Mouse (Mus musculus): Measurements from ENCODE around the gene Hacd2. TPM values are rescaled to one million over a fixed set of nuclear protein-coding genes. Genes with fewer than 3 reads are reported as not detected.

Gene Hacd2
- polyA plus RNA-seq, 1 experiment = 44.7 TPM

GRCm38 (mm10) chr16:35004756-35005155 is 17.5 kb upstream of the Hacd2 start:
- DNase-seq (ENCODE audit: extremely low spot score in 1 of 2, low spot score in 1 of 2) = no peak

- no peak for DNase-seq (ENCODE audit: extremely low spot score in 1 of 2, low spot score in 1 of 2)
Observed at GRCm38 (mm10) chr16:35006251-35006650, 16.0 kb upstream of the Hacd2 start.

GRCm38 (mm10) chr16:35007361-35007760 is 14.9 kb upstream of the Hacd2 start:
- no peak for DNase-seq (ENCODE audit: extremely low spot score in 1 of 2, low spot score in 1 of 2)

GRCm38 (mm10) chr16:35008447-35008846 is 13.8 kb upstream of the Hacd2 start:
- no peak for DNase-seq (ENCODE audit: extremely low spot score in 1 of 2, low spot score in 1 of 2)

GRCm38 (mm10) chr16:35013501-35013900 is 8.7 kb upstream of the Hacd2 start:
- no peak for DNase-seq (ENCODE audit: extremely low spot score in 1 of 2, low spot score in 1 of 2)

- DNase-seq (ENCODE audit: extremely low spot score in 1 of 2, low spot score in 1 of 2) = no peak
Observed at GRCm38 (mm10) chr16:35016491-35016890, 5.7 kb upstream of the Hacd2 start.

GRCm38 (mm10) chr16:35018470-35018974 is 3.7 kb upstream of the Hacd2 start:
- no peak for DNase-seq (ENCODE audit: extremely low spot score in 1 of 2, low spot score in 1 of 2)

- no peak for DNase-seq (ENCODE audit: extremely low spot score in 1 of 2, low spot score in 1 of 2)
Observed at GRCm38 (mm10) chr16:35021903-35022241, 356 bp upstream of the Hacd2 start.

GRCm38 (mm10) chr16:35023138-35023735 is 1.0 kb downstream of the Hacd2 start:
- no peak for DNase-seq (ENCODE audit: extremely low spot score in 1 of 2, low spot score in 1 of 2)

GRCm38 (mm10) chr16:35024300-35024699 is 2.1 kb downstream of the Hacd2 start:
- no peak for DNase-seq (ENCODE audit: extremely low spot score in 1 of 2, low spot score in 1 of 2)

GRCm38 (mm10) chr16:35025347-35025746 is 3.1 kb downstream of the Hacd2 start:
- DNase-seq (ENCODE audit: extremely low spot score in 1 of 2, low spot score in 1 of 2) = no peak

GRCm38 (mm10) chr16:35033241-35033640 is 11.0 kb downstream of the Hacd2 start:
- DNase-seq (ENCODE audit: extremely low spot score in 1 of 2, low spot score in 1 of 2) = no peak

- peak; percentile 33 to 37 for DNase-seq (ENCODE audit: extremely low spot score in 1 of 2, low spot score in 1 of 2)
Observed at GRCm38 (mm10) chr16:35033809-35034577, 11.8 kb downstream of the Hacd2 start.

- DNase-seq (ENCODE audit: extremely low spot score in 1 of 2, low spot score in 1 of 2) = no peak
Observed at GRCm38 (mm10) chr16:35034971-35035370, 12.7 kb downstream of the Hacd2 start.

- DNase-seq (ENCODE audit: extremely low spot score in 1 of 2, low spot score in 1 of 2) = peak in 1 of 2 experiments; percentile 56
Observed at GRCm38 (mm10) chr16:35036754-35037153, 14.5 kb downstream of the Hacd2 start.

- DNase-seq (ENCODE audit: extremely low spot score in 1 of 2, low spot score in 1 of 2) = no peak
Observed at GRCm38 (mm10) chr16:35038343-35039057, 16.3 kb downstream of the Hacd2 start.

- no peak for DNase-seq (ENCODE audit: extremely low spot score in 1 of 2, low spot score in 1 of 2)
Observed at GRCm38 (mm10) chr16:35040154-35040553, 17.9 kb downstream of the Hacd2 start.

- no peak for DNase-seq (ENCODE audit: extremely low spot score in 1 of 2, low spot score in 1 of 2)
Observed at GRCm38 (mm10) chr16:35041001-35041400, 18.8 kb downstream of the Hacd2 start.

- no peak for DNase-seq (ENCODE audit: extremely low spot score in 1 of 2, low spot score in 1 of 2)
Observed at GRCm38 (mm10) chr16:35046081-35046775, 24.0 kb downstream of the Hacd2 start.

GRCm38 (mm10) chr16:35047272-35047969 is 25.2 kb downstream of the Hacd2 start:
- no peak for DNase-seq (ENCODE audit: extremely low spot score in 1 of 2, low spot score in 1 of 2)

All from frontal cortex, adult 2 months (tissue).